Mouse (Mus musculus) gastrocnemius, adult 8-10 months (tissue): ENCODE data around the gene Ctnna2. TPM values are rescaled to one million over a fixed set of nuclear protein-coding genes. Genes with fewer than 3 reads are reported as not detected.

Experiments used
- DNase-seq, 2 experiments: peaks; one replicate each; pipeline ENCODE4 v3.0.0; 2022; ENCODE audit warnings: low spot score in 2 of 2
- total RNA-seq, 4 experiments: library from RNA; stranded (reverse); gene quantifications; 2 replicates each; pipeline ENCODE4 v1.2.4; 2022

The Ctnna2 gene
- total RNA-seq, 4 experiments from 2014 or later = 0.10 to 0.18 TPM; not detected in 2

DNA sequence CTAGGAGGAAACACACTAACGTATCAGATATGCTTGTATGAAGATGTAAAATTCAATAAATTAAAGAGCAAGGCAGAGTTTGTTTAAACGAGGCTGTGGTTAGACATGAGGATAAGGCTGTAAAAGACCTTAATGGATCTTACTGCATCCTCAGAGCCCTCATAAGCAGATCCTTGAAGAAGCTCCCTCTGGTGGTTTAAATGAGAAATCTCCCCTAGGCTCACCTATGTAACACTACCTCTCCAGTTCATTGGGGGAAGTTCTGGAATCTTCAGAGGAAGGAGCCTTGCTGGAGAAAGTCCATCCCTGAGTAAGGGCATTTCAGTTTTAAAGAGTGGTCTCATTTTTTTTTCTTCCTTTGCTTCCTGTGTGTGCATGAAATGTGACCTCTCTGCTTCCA, 380.3 kb downstream of the Ctnna2 start:
- DNase-seq = no peak

DNA sequence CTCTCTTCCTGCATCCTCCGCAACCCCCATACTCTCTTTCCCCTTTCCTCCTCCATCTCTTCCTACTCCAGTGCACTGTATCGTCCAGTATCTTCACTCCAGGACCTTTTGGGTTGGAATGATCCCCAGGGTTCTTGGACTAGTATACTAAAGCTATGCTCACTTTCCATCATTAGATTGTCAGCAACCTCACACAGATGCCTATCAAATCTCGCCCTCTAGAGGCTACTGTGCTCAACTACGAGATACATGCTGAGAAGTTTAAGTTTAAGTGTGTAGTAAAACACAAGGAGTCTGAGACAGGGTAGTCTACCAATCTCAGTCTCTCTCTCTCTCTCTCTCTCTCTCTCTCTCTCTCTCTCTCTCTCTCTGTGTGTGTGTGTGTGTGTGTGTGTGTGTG, 396.9 kb downstream of the Ctnna2 start:
- no peak for DNase-seq

DNA sequence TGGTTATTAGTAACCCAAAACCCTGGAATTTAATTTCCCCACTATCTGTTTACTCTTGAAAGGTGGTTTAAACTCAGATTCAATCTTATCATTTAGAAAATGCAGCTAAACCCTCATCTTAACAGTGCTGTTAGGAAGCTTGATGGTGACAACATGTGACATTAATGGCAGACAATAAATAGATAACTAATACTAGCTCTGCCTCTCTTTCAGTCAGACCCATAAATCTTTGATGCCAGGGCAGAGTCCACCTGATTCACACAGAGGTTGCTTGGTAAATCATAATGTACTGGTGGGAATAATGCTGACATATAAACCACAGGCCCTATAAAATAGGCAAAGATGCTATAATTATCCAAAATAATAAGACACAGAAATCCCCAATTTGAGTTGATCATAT, 398.6 kb downstream of the Ctnna2 start:
- DNase-seq = no peak

DNA sequence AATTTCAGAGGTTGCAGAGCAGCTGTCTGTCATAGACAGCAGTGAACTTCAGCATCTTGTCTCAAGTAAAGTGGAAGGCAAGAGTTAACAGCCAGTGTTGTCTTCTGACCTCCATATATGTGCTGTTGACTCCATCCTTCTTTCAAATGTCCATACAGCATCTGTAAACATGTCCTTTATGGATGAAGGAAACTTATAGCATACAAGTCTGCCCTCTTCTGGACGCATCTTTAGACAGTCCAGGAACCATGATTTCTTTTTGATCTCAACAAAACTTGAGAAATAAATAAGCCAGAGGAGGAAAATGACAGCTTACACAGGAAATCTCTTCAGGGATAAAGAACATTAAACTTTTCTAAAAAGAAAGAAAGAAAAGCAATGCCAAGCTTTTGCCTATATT, 400.9 kb downstream of the Ctnna2 start:
- DNase-seq = no peak

DNA sequence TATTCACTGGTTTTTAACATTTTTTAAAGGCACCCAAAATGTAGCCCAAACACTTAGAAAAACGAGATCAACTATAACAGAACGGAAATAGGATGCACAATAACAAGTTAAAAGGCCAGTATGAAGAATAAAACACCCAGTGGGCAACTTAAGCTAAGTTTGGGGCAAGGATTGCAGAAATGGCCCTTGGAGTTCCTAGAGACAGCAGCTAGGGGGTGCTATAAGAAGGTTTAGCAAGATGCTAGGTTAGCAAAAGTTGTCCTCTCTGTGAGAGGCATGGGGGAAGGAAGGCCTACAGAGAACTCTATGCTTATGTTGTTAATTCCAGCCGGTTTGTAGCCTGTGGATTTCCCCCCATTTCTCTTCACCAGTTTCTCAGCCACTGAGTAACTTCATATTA, 401.9 kb downstream of the Ctnna2 start:
- no peak for DNase-seq

DNA sequence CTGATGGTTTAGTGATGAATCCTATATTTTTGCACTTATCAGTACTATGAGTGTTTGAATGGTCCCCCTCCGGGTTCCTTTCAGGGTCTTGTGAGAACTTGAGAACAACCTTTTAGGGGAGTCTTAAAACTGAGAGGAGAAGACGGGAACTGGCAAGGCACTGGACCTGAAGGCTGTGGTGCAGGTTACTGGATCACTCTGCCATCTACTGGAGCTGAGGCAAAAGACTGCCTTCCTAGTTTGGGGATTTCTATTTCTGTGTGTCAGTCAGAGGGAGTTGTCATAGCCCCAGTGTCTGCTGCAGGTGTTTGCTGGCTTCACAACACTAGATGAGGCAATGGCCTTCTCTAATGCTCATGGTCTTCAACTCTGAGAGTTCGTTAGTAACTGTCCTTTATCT, 406.9 kb downstream of the Ctnna2 start:
- DNase-seq = no peak

DNA sequence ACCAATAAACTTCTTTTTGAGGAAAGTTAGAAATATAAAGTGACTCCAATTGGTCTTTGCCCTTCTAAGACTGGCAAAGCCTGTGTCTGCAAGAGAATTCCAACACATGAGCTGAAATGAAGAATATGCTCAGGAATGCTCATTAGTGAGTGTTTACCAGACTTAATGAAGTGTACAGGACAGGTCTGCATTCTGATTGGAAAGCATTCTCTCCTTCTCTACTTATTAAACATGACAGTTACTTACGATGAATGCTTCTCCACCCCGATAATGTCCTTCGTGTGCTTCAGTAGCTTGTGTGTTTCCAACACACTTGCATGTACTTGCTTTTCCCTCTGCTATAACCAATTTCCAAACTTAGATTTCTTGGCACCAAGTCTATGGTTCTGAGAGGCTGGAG, 409.6 kb downstream of the Ctnna2 start:
- DNase-seq = no peak

DNA sequence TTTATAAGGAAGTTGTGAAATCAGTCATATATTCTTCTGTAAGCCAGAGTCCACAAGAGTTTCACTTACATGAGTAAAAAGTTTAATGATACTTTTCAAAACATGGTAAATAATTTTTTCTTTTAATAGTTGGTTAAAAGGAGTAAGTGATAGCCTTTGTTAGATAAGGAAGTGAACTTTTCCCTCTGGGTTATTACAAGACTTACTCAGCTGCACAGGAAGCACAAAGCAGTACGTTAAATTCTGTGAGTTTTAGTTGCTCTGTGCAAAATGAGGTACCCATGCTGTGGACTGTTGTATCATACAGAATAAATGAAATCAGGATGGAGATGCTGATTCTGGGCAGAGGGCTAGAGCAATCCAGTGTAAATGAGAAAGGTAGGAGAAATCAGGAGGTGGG, 423.3 kb downstream of the Ctnna2 start:
- DNase-seq = no peak

DNA sequence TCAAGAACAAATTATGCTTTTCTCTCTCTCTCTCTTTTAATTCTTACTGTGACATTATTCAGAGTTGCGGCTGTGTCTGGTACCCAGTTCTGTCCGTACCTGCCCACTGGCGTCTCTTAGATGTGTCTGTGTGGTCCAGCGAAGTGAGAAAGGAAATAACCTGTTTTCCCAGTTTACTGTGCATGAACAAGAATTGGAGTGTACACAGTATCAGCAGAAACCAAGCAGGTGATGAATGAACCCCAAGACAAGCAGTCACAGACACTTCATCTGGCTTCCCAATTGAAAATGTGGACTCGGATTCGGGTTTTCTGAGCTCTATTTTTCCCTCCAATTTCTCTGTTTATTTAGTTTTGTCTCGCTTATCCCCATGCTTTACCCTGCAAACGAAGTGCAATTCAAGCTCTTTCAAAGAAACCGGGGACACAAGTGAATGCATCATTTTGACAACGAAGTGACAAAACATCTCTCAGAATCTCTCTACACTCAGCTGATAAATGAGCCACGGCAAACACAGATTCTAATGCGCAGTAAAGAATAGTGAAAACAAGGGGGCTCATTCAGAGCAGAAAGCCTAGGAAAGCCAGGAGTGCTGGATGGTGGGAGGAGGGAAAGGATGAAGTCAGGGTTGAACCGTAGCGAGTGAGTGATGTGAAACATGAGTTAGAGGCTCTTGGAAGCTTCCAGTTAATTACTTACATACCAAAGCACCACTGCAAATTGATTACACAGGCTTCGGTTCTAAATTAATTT, 442.3 kb downstream of the Ctnna2 start:
- DNase-seq = no peak

DNA sequence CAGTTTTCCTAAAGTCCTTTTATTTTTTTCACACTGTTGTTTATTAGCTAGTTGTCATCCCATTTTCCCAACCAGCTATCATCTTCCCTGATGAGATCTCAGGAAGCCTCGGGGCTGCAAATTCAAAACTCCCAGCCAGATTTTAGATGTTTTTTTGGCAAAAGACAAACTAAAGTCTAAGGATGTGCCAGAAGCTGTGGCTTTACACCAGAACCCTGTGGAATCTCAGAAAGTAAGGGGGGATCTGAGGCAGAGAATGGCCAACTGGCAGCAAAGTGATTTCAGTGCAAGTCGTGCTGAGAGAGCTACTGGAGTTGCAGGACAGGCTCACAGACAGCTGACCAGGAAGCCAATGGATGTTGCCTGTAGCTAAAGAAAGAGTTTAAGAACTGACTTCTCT, 451.9 kb downstream of the Ctnna2 start:
- no peak for DNase-seq

DNA sequence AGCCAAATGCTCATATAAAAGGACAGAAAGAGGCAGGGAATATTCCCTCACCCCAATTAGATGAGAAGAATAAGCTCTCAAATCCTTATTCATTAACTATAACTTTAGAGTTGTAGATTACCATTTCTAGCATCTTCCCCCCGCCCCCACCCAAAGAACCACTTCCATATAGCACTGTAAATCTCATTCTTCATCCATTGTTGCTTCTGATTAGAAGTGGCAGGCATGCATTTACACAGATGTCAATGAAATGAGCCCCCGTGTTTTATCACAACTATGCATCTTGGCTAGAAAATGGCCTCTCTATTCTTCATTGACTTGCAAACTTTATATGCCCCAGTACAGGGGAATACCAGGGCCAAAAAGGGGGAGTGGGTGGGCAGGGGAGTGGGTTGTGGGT, 457.7 kb downstream of the Ctnna2 start:
- DNase-seq = no peak

DNA sequence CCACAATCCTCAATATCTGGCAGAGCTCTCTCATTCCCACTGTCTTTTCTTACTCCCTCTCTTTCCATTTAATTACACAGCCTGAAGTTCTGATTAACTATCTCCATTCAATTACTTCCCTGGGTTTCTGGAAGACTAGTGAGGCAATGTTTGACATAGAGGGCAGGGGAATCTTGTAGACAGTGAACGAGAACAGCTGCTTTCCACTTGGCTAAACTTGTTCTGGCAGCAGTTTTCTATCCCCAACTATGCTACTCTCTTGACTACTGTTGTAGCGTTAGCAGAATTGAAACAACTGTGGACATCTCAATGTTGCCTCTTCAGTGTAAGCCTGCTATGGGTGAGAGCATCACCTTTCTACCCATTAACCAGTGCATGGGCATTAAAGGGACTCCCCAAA, 463.0 kb downstream of the Ctnna2 start:
- no peak for DNase-seq

DNA sequence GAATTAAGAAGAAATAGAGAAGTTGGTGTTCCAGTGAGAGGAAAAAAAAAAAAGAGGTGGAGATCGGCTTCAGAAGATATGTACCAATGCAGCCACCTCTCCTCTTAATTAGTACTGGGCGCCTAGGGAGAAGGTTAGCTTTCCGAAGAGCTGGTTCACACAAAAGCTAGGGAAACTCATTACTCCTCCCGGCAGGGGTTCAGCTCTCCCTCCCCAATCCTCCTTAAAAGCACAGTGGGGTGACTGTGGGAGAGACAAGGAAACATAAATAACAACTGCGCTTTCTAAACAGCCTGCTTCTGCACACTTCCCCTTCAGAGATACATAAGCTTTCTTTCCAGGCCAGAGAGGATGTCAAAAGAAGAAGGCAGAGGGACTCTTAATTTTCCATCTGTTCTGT, 467.7 kb downstream of the Ctnna2 start:
- no peak for DNase-seq

DNA sequence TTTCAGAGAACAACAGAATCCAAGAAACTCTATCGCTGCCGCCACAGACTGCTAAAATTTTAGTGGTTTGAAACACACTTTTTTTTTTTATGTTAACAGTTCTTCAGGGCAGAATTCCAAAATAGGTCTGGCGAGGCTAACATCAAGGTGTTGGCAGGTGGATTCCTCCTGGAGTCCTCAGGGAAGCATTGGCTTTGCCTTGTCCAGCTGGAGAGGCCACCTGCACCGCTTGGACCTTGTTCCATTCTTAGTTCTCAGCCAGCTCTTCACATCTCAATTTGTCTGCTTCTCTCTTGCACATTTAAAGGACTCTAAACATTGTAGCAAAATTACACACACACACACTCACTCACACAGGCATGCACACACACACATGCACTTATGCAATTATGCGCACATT, 487.8 kb downstream of the Ctnna2 start:
- DNase-seq = no peak

DNA sequence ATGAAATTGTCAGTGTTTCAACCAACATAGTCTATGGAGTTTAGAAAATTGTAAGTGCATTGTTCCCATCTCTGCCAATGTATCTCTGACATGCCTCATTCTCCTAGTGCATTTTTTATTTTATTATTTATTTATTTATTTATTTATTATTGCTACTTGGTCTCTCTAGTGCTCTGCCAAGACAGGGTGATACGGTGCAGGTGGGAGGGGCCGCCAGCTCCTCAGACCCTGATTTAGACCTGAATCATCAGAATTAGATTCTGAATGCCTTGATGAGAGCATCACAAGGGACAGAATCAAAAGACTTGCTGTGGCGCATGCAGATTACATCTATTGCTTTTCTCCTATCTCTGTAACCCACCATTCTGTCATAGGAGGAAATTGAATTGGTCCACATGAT, 492.8 kb downstream of the Ctnna2 start:
- no peak for DNase-seq

DNA sequence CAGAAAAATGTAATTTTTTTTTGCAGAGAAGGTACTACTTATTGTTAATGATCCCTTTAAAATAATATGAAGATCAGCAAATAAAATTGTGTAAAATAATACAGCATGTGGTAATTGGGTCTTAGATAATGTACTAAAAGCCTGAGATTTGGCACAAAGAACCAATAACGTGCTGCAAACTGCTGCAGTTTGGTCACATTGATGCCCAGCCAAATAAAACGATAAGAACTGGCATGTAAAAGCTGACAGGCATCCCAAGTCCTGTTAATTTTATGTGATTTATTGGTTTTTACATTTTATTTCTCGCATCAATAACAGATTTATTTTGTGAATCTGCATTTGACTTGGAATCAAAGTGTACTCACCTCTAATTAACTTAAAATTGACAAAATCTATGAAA, 497.4 kb downstream of the Ctnna2 start:
- DNase-seq = no peak

DNA sequence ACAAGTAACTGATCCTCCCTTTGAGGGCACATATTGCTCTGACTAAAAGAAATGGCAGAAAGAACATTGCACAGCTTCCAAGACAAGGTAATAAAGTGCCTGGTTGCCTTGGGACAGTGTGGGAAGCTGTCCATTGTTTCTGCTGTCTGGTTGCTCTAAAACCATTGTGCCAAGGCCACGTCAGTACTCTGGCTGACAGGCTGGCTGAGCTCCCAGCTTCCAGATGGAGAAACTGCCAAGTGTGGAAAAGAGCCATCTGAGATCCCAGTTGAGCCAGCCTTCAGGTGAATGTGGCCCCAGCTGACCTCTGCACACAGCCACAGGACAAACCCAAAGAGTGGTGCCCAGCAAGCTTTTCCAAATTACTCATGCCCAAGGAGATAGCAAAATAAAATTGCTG, 504.1 kb downstream of the Ctnna2 start:
- DNase-seq = peak in 1 of 2 experiments; percentile 7

DNA sequence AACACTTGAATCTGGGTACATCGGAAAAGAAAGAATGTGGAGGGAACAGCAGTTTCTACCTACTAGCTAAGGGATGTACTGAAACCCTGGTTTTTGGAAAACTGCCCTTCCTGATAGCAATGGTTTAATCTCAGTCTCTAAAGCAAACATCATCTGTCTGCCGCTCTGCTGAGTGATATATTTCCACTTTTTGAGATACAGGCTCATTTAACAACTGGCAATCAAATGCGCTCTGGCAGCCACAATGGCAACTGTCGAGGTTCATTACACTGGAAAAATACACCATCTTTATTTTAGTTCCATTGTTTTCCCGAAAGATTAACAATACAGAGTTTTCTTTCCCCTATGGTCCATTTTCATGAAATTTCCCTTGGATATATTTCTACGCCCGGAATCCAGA, 506.2 kb downstream of the Ctnna2 start:
- no peak for DNase-seq

DNA sequence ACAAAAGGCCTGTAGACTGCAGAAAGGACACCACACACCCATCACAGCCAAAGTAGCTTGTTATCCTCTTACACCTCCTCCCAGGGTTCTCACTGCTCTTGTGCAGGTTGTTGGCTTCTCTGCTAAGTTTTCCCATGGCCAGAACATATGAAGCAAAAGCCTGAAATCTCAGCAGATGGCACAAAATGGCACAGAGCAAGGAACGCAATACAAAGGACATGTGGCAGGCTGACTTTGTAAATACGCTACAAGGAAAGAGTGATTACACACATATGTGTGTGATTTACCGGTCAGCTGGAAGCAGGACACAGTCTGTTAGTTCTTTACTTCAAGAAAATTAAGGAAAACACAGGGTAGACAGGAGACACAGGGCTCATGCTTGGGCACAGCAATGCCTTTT, 511.4 kb downstream of the Ctnna2 start:
- DNase-seq = no peak

DNA sequence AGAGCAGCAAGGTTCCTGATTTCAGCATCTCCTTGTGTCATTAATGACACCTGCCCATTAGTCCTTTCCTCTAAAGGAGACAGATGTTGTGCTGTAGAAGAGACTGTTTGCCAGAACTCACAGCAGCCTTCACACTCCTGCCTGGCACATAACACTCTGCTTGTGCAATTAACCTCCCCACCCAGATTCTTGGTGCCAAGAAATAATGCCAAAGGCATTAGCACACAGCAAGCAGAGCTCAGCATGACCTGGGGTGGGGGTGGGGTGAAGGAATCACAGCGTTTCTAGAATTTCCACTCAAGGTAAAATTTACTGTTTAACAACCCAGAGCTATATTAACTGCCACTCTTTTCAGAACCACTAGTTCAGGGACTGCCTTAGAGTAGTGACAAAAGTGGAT, 516.8 kb downstream of the Ctnna2 start:
- DNase-seq = no peak

DNA sequence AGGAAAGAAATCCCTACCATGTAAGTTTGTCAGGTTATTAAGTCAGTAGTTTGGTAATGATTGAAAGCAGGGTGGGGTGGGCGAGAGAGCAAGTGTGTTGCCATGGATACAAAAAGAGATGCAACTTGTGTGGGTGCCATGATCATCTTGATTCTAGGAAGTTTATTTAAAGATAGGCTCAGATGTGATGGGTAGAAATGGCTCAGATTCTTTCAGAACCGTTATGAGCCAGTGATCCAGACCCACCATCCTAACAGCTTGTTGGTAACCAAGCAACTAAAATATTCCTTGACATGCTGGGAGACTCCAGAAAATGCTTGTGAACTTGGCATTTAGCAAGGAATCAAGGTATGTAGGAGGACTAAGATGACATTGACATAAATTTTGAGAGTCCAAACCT, 521.6 kb downstream of the Ctnna2 start:
- DNase-seq = no peak

DNA sequence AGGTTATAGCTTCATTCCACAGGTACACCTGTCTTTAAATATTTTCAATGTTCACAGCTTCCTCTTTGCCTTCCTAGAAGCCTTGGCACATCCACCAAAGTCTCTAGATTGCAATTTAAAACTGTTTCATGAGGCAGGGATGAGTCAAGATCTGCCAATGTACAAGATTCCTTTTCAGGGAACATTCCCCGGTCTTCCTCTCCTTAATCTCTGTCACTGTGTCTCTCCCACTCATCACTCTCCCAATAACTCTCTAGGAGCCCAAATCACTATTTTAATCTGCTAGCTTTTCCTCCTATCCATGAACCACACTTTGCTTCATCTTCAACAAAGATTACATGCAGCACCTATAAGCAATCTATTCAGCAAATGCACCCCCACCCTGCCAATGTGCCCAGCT, 532.6 kb downstream of the Ctnna2 start:
- no peak for DNase-seq

DNA sequence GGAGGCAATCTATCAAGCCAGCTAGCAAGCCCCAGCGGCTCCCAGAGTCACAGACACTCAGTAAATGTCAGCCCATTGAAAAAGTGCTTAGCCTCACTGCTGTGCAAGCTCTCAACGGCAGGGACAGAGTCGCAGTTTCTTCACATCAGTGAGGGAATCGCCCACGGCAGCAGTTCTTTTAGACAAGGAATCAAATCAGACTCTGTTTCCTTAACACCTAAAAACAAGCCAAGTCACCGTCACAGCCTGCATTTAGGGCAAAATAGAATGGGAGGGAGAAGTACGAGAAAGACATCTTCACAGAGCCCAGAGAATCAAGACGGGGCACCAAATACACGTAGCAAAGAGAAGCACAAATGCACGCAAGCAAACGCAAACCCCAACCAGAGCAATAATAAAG, 535.6 kb downstream of the Ctnna2 start:
- DNase-seq = no peak

DNA sequence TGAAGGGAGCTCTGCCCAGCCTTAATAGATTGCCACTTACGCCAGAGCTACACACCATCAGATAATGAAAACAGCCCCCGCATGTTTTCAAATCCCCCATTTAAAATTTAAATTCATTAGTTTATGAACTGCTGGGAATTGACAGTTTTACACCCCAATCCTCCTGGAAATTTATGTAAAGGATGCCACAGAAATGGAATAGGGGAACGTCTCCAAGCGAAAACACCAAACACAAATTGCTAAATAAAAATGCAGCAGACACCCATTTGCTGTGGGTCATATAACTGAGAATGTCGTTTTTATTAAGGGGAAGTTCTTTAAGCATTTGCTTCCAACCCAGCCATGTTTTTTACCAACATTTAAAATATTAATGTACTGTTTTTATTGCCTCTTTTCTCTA, 538.4 kb downstream of the Ctnna2 start:
- DNase-seq = no peak
